Mouse (Mus musculus) cerebellum, postnatal 36 days (tissue): ENCODE data around the gene 4833439L19Rik.

ENCODE experiments used
- DNase-seq, 2 experiments: peaks; one replicate each; pipeline ENCODE4 v3.0.0; 2021 to 2022; ENCODE audit warnings: mixed read lengths in 2 of 2

Gene 4833439L19Rik

GRCm38 (mm10) chr13:54581385-54581784 is 16.1 kb upstream of the 4833439L19Rik start:
- DNase-seq, result no peak

- no peak for DNase-seq
Observed at GRCm38 (mm10) chr13:54577652-54578507, 12.6 kb upstream of the 4833439L19Rik start.

GRCm38 (mm10) chr13:54575489-54575888 is 10.3 kb upstream of the 4833439L19Rik start:
- DNase-seq, result peak in 1 of 2 experiments; percentile 13

GRCm38 (mm10) chr13:54574854-54575481 is 9.7 kb upstream of the 4833439L19Rik start, which contains the start of gene Arl10:
Arl10 (plus strand) TSS chr13:54575015.
- peak; percentile 70 to 76 for DNase-seq

GRCm38 (mm10) chr13:54572621-54573020 is 7.4 kb upstream of the 4833439L19Rik start:
- no peak for DNase-seq

- DNase-seq, result no peak
Observed at GRCm38 (mm10) chr13:54571637-54572036, 6.4 kb upstream of the 4833439L19Rik start.

GRCm38 (mm10) chr13:54570736-54571135 is 5.5 kb upstream of the 4833439L19Rik start:
- no peak for DNase-seq

- DNase-seq, result no peak
Observed at GRCm38 (mm10) chr13:54569282-54569681, 4.0 kb upstream of the 4833439L19Rik start.

GRCm38 (mm10) chr13:54568380-54568779 is 3.1 kb upstream of the 4833439L19Rik start:
- no peak for DNase-seq

- DNase-seq, result peak; percentile 59 to 60
Observed at GRCm38 (mm10) chr13:54565594-54566345, 535 bp upstream of the 4833439L19Rik start.

- DNase-seq, result peak; percentile 29 to 32
Observed at GRCm38 (mm10) chr13:54564232-54565200, 719 bp downstream of the 4833439L19Rik start.

GRCm38 (mm10) chr13:54562562-54562961 is 2.7 kb downstream of the 4833439L19Rik start:
- DNase-seq, result no peak

- no peak for DNase-seq
Observed at GRCm38 (mm10) chr13:54560608-54561007, 4.6 kb downstream of the 4833439L19Rik start.

GRCm38 (mm10) chr13:54559656-54560055 is 5.6 kb downstream of the 4833439L19Rik start:
- DNase-seq, result no peak

GRCm38 (mm10) chr13:54557652-54558051 is 7.6 kb downstream of the 4833439L19Rik start:
- no peak for DNase-seq

GRCm38 (mm10) chr13:54556796-54557195 is 8.4 kb downstream of the 4833439L19Rik start:
- peak; percentile 93 to 96 for DNase-seq

- no peak for DNase-seq
Observed at GRCm38 (mm10) chr13:54556176-54556575, 9.1 kb downstream of the 4833439L19Rik start.

GRCm38 (mm10) chr13:54548036-54548435 is 17.2 kb downstream of the 4833439L19Rik start:
- DNase-seq, result no peak

- DNase-seq, result no peak
Observed at GRCm38 (mm10) chr13:54532134-54532533, 33.1 kb downstream of the 4833439L19Rik start.

- no peak for DNase-seq
Observed at GRCm38 (mm10) chr13:54527140-54527539, 38.1 kb downstream of the 4833439L19Rik start.

GRCm38 (mm10) chr13:54521181-54521580 is 44.1 kb downstream of the 4833439L19Rik start:
- DNase-seq, result no peak

- peak in 1 of 2 experiments; percentile 14 for DNase-seq
Observed at GRCm38 (mm10) chr13:54520221-54520620, 45.0 kb downstream of the 4833439L19Rik start.
